Mouse (Mus musculus) stomach, postnatal 0 days (tissue): Measurements from ENCODE around the gene Setd2.

Experiments
- CTCF ChIP-seq: IDR thresholded peaks from 2 replicates; pipeline ENCODE4 v1.5.1; 2016; ENCODE audit warnings: antibody characterized with exemption, low read depth, mild to moderate bottlenecking, moderate library complexity
- EP300 ChIP-seq: optimal IDR thresholded peaks from 2 replicates; pipeline ENCODE3; 2016; ENCODE audit warnings: antibody characterized with exemption

GRCm38 (mm10) chr9:110652963-110653654, 120.7 kb downstream of the Setd2 start:
- TF ChIP-seq CTCF (no peak), EP300 (no peak)
